Mouse (Mus musculus) liver, embryonic 15.5 days (tissue): ENCODE results near the gene Tenm4. TPM values are rescaled to one million over a fixed set of nuclear protein-coding genes. Genes with fewer than 3 reads are reported as not detected.

ENCODE experiments used
- ATAC-seq: fragments of 200-750 bp; cut with Nextera tagmentation; 2 replicates; pipeline ENCODE4 v1.8.0; 2017; ENCODE audit warnings: moderate number of reproducible peaks, mild to moderate bottlenecking, moderate library complexity; ENCODE audit not compliant: insufficient read depth
- H3K27ac ChIP-seq: fragments of 300-500 bp; sonication (generic); replicated peaks from 2 replicates; pipeline ENCODE4 v1.5.1; 2015; ENCODE audit warnings: mild to moderate bottlenecking, inconsistent platforms
- H3K27me3 ChIP-seq: fragments of 300-500 bp; sonication (generic); 2 replicates; pipeline ENCODE4 v1.6.1; 2015; ENCODE audit warnings: mild to moderate bottlenecking, inconsistent platforms
- H3K36me3 ChIP-seq: fragments of 300-500 bp; sonication (generic); replicated peaks from 2 replicates; pipeline ENCODE4 v1.6.1; 2015; ENCODE audit warnings: moderate library complexity, mild to moderate bottlenecking, inconsistent platforms
- H3K4me1 ChIP-seq: fragments of 300-500 bp; sonication (generic); replicated peaks from 2 replicates; pipeline ENCODE4 v1.6.1; 2015; ENCODE audit warnings: inconsistent platforms
- H3K4me2 ChIP-seq: fragments of 300-500 bp; sonication (generic); 2 replicates; pipeline ENCODE4 v1.6.1; 2015; ENCODE audit warnings: moderate library complexity, mild to moderate bottlenecking, inconsistent platforms
- H3K4me3 ChIP-seq: fragments of 300-500 bp; sonication (generic); replicated peaks from 2 replicates; pipeline ENCODE4 v1.5.1; 2015; ENCODE audit warnings: mild to moderate bottlenecking, inconsistent platforms
- H3K9ac ChIP-seq: fragments of 300-500 bp; sonication (generic); 2 replicates; pipeline ENCODE4 v1.6.1; 2015; ENCODE audit warnings: moderate library complexity, mild to moderate bottlenecking, inconsistent platforms
- H3K9me3 ChIP-seq: fragments of 300-500 bp; sonication (generic); replicated peaks from 2 replicates; pipeline ENCODE4 v1.6.1; 2016; ENCODE audit warnings: inconsistent platforms
- WGBS: fragments of 180-500 bp; shearing (Covaris S2); methylation state at CpG from one replicate; pipeline ENCODE4 v1.1.7; 2015; ENCODE audit warnings: mixed read lengths; ENCODE audit not compliant: insufficient replicate concordance; 5-methylcytosine and 5-hydroxymethylcytosine counted together
- polyA plus RNA-seq: library from polyadenylated mRNA; unstranded; fragments of >200 nt; fragmentation: Nextera tagmentation; extraction: Ambion mirVana; gene quantifications from 2 replicates; pipeline ENCODE4 v1.2.1, GENCODE M21; 2015

The Tenm4 gene
- polyA plus RNA-seq, 1 experiment from 2014 or later: 0.69 TPM

GRCm38 (mm10) chr7:96301813-96302212, 130.8 kb downstream of the Tenm4 start:
- Histone ChIP-seq H3K27ac (no peak overlapping the region), H3K9ac (no peak overlapping the region), H3K4me3 (no peak overlapping the region), H3K4me1 (no peaks in the 10 kb centered on the region), H3K36me3 (no peaks in the 10 kb centered on the region), H3K4me2 (no peak overlapping the region), H3K27me3 (no peaks in the 10 kb centered on the region), H3K9me3 (no peaks in the 10 kb centered on the region)
- 55% methylated on average over 3 of the region's 3 CpGs for WGBS
- ATAC-seq: no peak

GRCm38 (mm10) chr7:96303963-96304362, 132.9 kb downstream of the Tenm4 start:
- WGBS: 44% methylated on average over 2 of the region's 2 CpGs
- no peak overlapping the region for H3K4me2 ChIP-seq
- ATAC-seq: no peak
- H3K4me1 ChIP-seq: no peaks in the 10 kb centered on the region
- no peak overlapping the region for H3K27ac ChIP-seq
- H3K9me3 ChIP-seq: no peaks in the 10 kb centered on the region
- no peaks in the 10 kb centered on the region for H3K27me3 ChIP-seq
- no peak overlapping the region for H3K4me3 ChIP-seq
- H3K9ac ChIP-seq: no peak overlapping the region
- no peaks in the 10 kb centered on the region for H3K36me3 ChIP-seq

GRCm38 (mm10) chr7:96305382-96305935, 134.4 kb downstream of the Tenm4 start:
- Histone ChIP-seq H3K9me3 (no peaks in the 10 kb centered on the region), H3K4me1 (no peaks in the 10 kb centered on the region), H3K9ac (no peak overlapping the region), H3K36me3 (no peaks in the 10 kb centered on the region), H3K27me3 (no peaks in the 10 kb centered on the region), H3K4me2 (no peak overlapping the region), H3K27ac (no peak overlapping the region), H3K4me3 (no peak overlapping the region)
- WGBS: 45% methylated on average over 5 of the region's 5 CpGs
- ATAC-seq: no peak

DNA sequence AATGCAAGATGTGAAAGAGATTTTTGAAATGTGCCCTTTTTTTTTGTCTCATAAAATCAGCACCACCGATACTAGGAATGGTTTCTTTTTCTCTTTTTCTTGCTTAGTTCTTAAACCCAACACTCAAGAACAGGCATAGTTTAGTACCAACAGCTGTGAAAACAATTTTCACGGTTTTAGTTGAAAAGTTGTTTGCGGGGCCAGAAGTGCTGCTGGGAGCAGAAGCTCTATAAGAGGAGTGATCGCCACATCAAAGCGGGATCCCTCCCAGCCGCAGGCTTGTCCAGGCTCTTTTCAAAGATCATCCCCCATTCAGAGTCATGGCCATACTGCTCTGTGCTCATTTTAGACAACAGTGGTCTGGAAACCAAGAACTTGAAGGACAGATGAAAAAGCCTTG, 137.1 kb downstream of the Tenm4 start:
- Histone ChIP-seq H3K27ac (no peak overlapping the region), H3K4me2 (no peak overlapping the region), H3K9ac (no peak overlapping the region), H3K9me3 (no peaks in the 10 kb centered on the region), H3K4me1 (no peaks in the 10 kb centered on the region), H3K27me3 (no peaks in the 10 kb centered on the region), H3K4me3 (no peak overlapping the region), H3K36me3 (no peaks in the 10 kb centered on the region)
- ATAC-seq: no peak
- WGBS: 59% methylated on average over 6 of the region's 6 CpGs

GRCm38 (mm10) chr7:96329343-96329742, 158.3 kb downstream of the Tenm4 start:
- Histone ChIP-seq H3K27me3 (no peaks in the 10 kb centered on the region), H3K4me1 (no peaks in the 10 kb centered on the region), H3K27ac (no peak overlapping the region), H3K9ac (no peak overlapping the region), H3K36me3 (no peaks in the 10 kb centered on the region), H3K4me2 (no peak overlapping the region), H3K4me3 (no peak overlapping the region), H3K9me3 (no peaks in the 10 kb centered on the region)
- ATAC-seq: no peak
- 56% methylated on average over 4 of the region's 4 CpGs for WGBS

- no peak overlapping the region for H3K4me2 ChIP-seq
- no peaks in the 10 kb centered on the region for H3K4me1 ChIP-seq
- WGBS: 31% methylated on average over 1 of the region's 1 CpGs
- no peak overlapping the region for H3K27ac ChIP-seq
- H3K9ac ChIP-seq: no peak overlapping the region
- H3K9me3 ChIP-seq: no peaks in the 10 kb centered on the region
- H3K27me3 ChIP-seq: no peaks in the 10 kb centered on the region
- no peak overlapping the region for H3K4me3 ChIP-seq
- H3K36me3 ChIP-seq: no peaks in the 10 kb centered on the region
- ATAC-seq: no peak
These were observed 160.1 kb downstream of the Tenm4 start for GRCm38 (mm10) chr7:96331186-96331585.

GRCm38 (mm10) chr7:96334361-96334760, 163.3 kb downstream of the Tenm4 start:
- H3K9me3 ChIP-seq: no peaks in the 10 kb centered on the region
- 18% methylated on average over 2 of the region's 2 CpGs for WGBS
- no peaks in the 10 kb centered on the region for H3K27me3 ChIP-seq
- H3K36me3 ChIP-seq: no peaks in the 10 kb centered on the region
- no peak overlapping the region for H3K4me2 ChIP-seq
- no peaks in the 10 kb centered on the region for H3K4me1 ChIP-seq
- ATAC-seq: no peak
- H3K27ac ChIP-seq: no peak overlapping the region
- H3K9ac ChIP-seq: no peak overlapping the region
- H3K4me3 ChIP-seq: no peak overlapping the region

DNA sequence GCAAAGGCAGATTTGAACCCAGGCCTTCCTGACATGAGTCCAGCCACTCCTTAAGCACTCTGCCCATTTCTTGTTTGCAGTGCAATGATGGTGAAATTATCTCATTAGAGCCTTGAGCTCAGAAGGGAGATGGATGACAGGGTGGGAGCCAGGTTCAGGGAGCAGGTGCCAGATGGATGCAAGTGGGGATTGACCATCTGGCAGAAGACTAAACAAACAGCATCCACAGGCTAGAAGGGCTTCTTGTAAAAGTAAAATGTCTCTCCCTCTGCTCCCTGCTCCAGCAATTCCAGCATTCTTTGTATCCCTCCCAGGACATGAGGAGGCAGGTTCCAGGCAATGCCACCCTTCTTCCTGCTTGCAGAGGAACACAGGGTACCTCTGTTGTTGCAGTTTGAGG, 165.3 kb downstream of the Tenm4 start:
- no peak overlapping the region for H3K27ac ChIP-seq
- no peak overlapping the region for H3K4me3 ChIP-seq
- H3K36me3 ChIP-seq: no peaks in the 10 kb centered on the region
- H3K4me2 ChIP-seq: no peak overlapping the region
- no peaks in the 10 kb centered on the region for H3K27me3 ChIP-seq
- no peaks in the 10 kb centered on the region for H3K9me3 ChIP-seq
- no peak for ATAC-seq
- no peak overlapping the region for H3K9ac ChIP-seq
- H3K4me1 ChIP-seq: no peaks in the 10 kb centered on the region

GRCm38 (mm10) chr7:96340826-96341225, 169.8 kb downstream of the Tenm4 start:
- Histone ChIP-seq H3K4me1 (no peaks in the 10 kb centered on the region), H3K36me3 (no peaks in the 10 kb centered on the region), H3K9ac (no peak overlapping the region), H3K4me3 (no peak overlapping the region), H3K9me3 (no peaks in the 10 kb centered on the region), H3K27me3 (no peaks in the 10 kb centered on the region), H3K27ac (no peak overlapping the region), H3K4me2 (no peak overlapping the region)
- ATAC-seq: no peak
- WGBS: 68% methylated on average over 5 of the region's 5 CpGs

- H3K27me3 ChIP-seq: no peaks in the 10 kb centered on the region
- H3K9me3 ChIP-seq: no peaks in the 10 kb centered on the region
- no peaks in the 10 kb centered on the region for H3K4me1 ChIP-seq
- H3K27ac ChIP-seq: no peak overlapping the region
- H3K4me3 ChIP-seq: no peak overlapping the region
- 57% methylated on average over 2 of the region's 2 CpGs for WGBS
- H3K9ac ChIP-seq: no peak overlapping the region
- no peak for ATAC-seq
- no peaks in the 10 kb centered on the region for H3K36me3 ChIP-seq
- H3K4me2 ChIP-seq: no peak overlapping the region
These were observed 170.4 kb downstream of the Tenm4 start for GRCm38 (mm10) chr7:96341479-96341878.

DNA sequence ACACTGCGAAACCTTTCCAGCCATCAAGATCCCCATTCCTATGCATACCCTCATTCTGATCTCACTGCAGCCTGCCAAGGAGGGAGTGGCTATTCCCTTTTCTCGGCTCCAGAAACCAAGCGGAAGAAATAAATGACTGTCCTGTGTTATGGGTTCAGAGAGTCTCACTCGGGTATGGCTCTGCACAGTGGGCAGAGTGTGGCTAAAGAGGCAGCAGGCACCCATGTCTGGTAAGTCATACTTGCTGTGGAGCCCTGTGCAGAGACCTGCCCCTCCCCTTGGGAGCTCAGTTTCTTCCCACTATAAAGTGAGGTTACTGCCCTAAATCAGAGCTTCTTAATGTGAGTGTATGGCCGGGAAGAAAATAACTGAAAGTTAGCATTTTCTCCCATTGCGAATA, 171.9 kb downstream of the Tenm4 start:
- ATAC-seq: no peak
- 62% methylated on average over 6 of the region's 6 CpGs for WGBS
- H3K4me1 ChIP-seq: no peaks in the 10 kb centered on the region
- no peaks in the 10 kb centered on the region for H3K9me3 ChIP-seq
- H3K27me3 ChIP-seq: no peaks in the 10 kb centered on the region
- H3K27ac ChIP-seq: no peak overlapping the region
- H3K4me3 ChIP-seq: no peak overlapping the region
- H3K9ac ChIP-seq: no peak overlapping the region
- H3K36me3 ChIP-seq: no peaks in the 10 kb centered on the region
- no peak overlapping the region for H3K4me2 ChIP-seq

GRCm38 (mm10) chr7:96343667-96344066, 172.6 kb downstream of the Tenm4 start:
- Histone ChIP-seq H3K27ac (no peak overlapping the region), H3K36me3 (no peaks in the 10 kb centered on the region), H3K4me2 (no peak overlapping the region), H3K9ac (no peak overlapping the region), H3K4me1 (no peaks in the 10 kb centered on the region), H3K27me3 (no peaks in the 10 kb centered on the region), H3K4me3 (no peak overlapping the region), H3K9me3 (no peaks in the 10 kb centered on the region)
- WGBS: 50% methylated on average over 2 of the region's 2 CpGs
- no peak for ATAC-seq
